Mouse (Mus musculus): ENCODE results near the gene Cela3b.

- no peak for TF ChIP-seq CTCF (IDR thresholded peaks at IDR 0.05; ENCODE audit: borderline replicate concordance, insufficient read depth, low read length)
- TF ChIP-seq POLR2A (IDR thresholded peaks at IDR 0.05; ENCODE audit: low read depth, low read length): no peak
These were observed 24.8 kb downstream of the Cela3b start for GRCm38 (mm10) chr4:137405571-137405970.
